ENCODE assay signal across 10 mouse cellular contexts in genomic region chr7:67145748-67146147, GRCm38 (mm10).
DNase-seq lines count a peak whose midpoint lies in the region.
"Had no signal": no experiment of that assay in that cellular context is flagged by ENCODE, and none has a peak within 500 bp of the region (broad histone marks: within the 10 kb centered on the region; RNA-seq: fewer than 3 reads in every experiment).

No protein-coding gene starts in this region.

- WGBS in large intestine, adult 2 months, result 34% methylated on average over 7 of the region's 7 CpGs

- peak; percentile 46 for DNase-seq in heart, postnatal 4 days
- no peak for DNase-seq in heart, adult 18-20 months
- DNase-seq in urinary bladder, adult 2 months (ENCODE audit: low spot score), result peak; percentile 26
- no peak for DNase-seq in urinary bladder, postnatal 10 days (ENCODE audit: low spot score)
- DNase-seq in large intestine, adult 2 months (ENCODE audit: low read depth, low spot score), result peak; percentile 24
- DNase-seq in gastrocnemius, postnatal 10 days, result no peak
- no peak for DNase-seq in ovary, postnatal 10 days (ENCODE audit: low spot score)
- DNase-seq in gastrocnemius, postnatal 4 days (ENCODE audit: low spot score in 2 of 2), result no peak
- DNase-seq: right cerebral cortex, postnatal 4 days; thymus, postnatal 14 days had no signal

Comparison
In these comparisons a context has a peak if more than half of its experiments do, and no peak if none do; other contexts are left out.
1. DNase-seq: peak in heart, postnatal 4 days (single experiment), urinary bladder, adult 2 months (single experiment) and large intestine, adult 2 months (single experiment); none in heart, adult 18-20 months (0 of 2), urinary bladder, postnatal 10 days (single experiment), gastrocnemius, postnatal 10 days (single experiment), ovary, postnatal 10 days (single experiment) and gastrocnemius, postnatal 4 days (0 of 2).